Mouse (Mus musculus): ENCODE results near the gene Chd2. TPM values are rescaled to one million over a fixed set of nuclear protein-coding genes. Genes with fewer than 3 reads are reported as not detected.

The Chd2 gene
- total RNA-seq, 1 experiment = 46.6 TPM

DNA sequence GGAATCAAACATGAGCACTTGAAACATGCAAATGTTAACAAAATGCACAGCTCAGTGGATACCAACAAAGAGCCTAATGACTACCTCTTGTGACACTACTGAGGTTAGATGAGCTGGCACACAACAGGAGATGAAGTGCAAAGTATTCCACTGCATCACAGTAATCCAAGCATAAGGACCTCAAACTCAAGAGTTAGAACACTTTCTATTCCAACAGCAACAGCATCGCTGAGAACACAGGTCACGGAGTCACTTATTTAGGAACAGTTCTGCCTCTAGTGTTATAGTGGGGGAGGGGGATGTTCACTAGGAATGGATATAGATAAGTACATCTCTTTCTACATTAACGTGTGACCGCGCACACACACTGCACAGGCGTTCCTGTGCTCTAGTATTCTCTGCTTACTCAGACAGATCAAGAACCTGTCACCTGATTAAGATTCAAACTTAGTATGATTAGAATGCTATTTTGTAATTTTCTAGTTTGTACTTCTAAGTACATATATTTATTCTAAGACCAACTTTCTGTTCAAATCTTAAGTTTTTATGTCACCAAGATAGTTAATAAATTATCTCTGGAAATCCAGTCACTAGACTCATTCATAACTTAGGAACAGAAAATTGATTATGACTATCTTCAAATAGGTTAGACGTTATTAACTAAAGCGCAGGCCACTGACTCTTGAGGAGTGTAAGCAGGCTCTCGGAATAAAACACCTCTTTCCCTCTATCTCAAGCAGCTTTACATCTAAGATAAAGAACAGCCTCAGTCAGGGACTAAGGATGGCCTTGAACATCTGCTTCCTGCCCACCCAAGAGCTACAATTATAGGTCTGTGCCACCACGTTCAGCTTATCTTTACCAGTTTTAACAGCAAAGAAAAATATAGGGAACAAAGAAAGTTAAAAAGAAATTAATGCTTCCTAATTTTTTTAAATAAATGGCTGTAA is 5.2 kb upstream of the Chd2 start:
- no peaks in the 10 kb centered on the region for H3K9me3 ChIP-seq (ENCODE audit: control insufficient read depth, insufficient read depth, low read depth, low read length)
- in situ Hi-C loops (cut with MboI; ENCODE audit: low sequenced_read_pairs in 2 of 2, unreplicated experiment in 2 of 2) = no loop called here
- H3K27ac ChIP-seq (ENCODE audit: insufficient read depth, low read depth, low read length, poor library complexity, severe bottlenecking) = no peak overlapping the region
- H3K9ac ChIP-seq (ENCODE audit: insufficient read depth, low read depth, low read length, poor library complexity, severe bottlenecking) = no peak overlapping the region
- DNase-seq (ENCODE audit: low read depth, low spot score) = no peak
- 0 out of 4 replicates have a peak, but pooled peaks cover 0 to 2% of the 10 kb centered on the region in 2 experiments for H3K4me1 ChIP-seq (ENCODE audit: control insufficient read depth in 2 of 2, insufficient read depth in 2 of 2, low read length in 2 of 2, poor library complexity in 1 of 2)
- TF ChIP-seq ZC3H11A (IDR thresholded peaks at IDR 0.05; ENCODE audit: borderline replicate concordance, low read depth, low read length) (no peak), ZNF384 (IDR thresholded peaks at IDR 0.05; ENCODE audit: low read depth, low read length) (no peak), MAFK (IDR thresholded peaks at IDR 0.05; ENCODE audit: insufficient read depth, low read depth, low read length) (no peak), HCFC1 (IDR thresholded peaks at IDR 0.05; ENCODE audit: borderline replicate concordance, insufficient read depth, low read length) (no peak), CHD2 (IDR thresholded peaks at IDR 0.05; ENCODE audit: low read depth, low read length) (no peak)
- H3K36me3 ChIP-seq (ENCODE audit: control insufficient read depth, insufficient read depth, low read length, poor library complexity, severe bottlenecking) = peaks cover 4% of the 10 kb centered on the region; the same call in 1 of the 2 replicates
- H3K4me3 ChIP-seq (ENCODE audit: insufficient read depth in 1 of 2, low read depth in 1 of 2, low read length in 2 of 2, poor library complexity in 1 of 2, severe bottlenecking in 1 of 2) = no peak overlapping the region

DNA sequence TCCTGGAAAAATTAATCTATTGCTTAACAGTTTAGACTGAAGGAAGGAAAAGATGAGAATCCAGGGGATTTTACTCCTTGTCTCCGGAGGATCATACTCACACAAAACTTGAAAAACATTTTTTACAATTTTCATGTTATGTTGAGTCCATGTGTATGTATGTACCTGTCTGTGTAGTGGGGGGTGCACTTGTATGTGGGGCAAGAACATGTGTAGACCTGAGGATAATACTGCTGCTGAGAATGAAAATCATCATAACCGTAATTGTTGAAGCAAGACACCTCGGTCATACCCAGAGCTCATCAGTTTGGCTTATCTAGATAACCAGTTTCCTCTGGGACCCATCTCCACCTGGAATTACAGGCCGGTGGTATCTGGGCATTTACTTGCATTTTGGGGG is 3.4 kb upstream of the Chd2 start:
- no peak for DNase-seq (ENCODE audit: low read depth, low spot score)
- peaks cover 4% of the 10 kb centered on the region; the same call in 1 of the 2 replicates for H3K36me3 ChIP-seq (ENCODE audit: control insufficient read depth, insufficient read depth, low read length, poor library complexity, severe bottlenecking)

DNA sequence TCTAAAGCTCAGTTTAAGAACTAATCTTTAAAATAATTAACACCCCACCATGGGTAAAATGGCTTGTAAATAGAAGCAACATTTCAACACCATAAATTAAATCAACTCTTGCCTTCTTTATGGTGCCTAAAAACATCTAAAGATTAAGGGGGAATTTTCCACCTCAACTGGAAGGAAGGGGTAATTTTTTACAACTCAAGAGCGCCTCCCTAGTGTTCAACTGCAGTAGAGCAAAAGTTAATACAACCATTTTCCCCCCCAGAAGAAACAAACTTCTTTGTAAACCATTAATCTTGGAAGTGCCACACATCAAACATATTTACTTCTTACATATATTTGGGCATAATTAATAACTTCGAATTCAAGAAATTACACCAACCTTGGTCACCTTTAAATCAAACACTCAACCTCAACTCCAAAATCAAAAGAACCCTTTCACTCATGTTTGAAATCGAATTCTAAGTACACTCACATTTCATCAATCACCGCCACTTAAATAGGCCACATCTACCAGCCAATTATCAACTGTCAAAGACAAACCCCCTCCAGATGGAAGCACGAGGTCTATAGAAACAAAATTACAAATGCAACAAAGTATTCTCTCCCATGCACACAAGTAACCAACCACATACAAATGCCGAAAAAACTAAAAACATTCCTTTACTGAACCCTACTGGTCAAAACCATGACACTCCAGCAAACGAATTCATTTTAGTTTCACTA is 662 bp upstream of the Chd2 start:
- in situ Hi-C loops (cut with MboI; ENCODE audit: low sequenced_read_pairs in 2 of 2, unreplicated experiment in 2 of 2) = no loop called here
- no peak overlapping the region; the same call in 1 of the 2 replicates for H3K27ac ChIP-seq (ENCODE audit: insufficient read depth, low read depth, low read length, poor library complexity, severe bottlenecking)
- TF ChIP-seq MAFK (IDR thresholded peaks at IDR 0.05; ENCODE audit: insufficient read depth, low read depth, low read length) = no peak
- no peak for TF ChIP-seq ZC3H11A (IDR thresholded peaks at IDR 0.05; ENCODE audit: borderline replicate concordance, low read depth, low read length)
- TF ChIP-seq ZNF384 (IDR thresholded peaks at IDR 0.05; ENCODE audit: low read depth, low read length) = no peak
- no peak for TF ChIP-seq CHD2 (IDR thresholded peaks at IDR 0.05; ENCODE audit: low read depth, low read length)
- 0 out of 2 replicates have a peak, but pooled peaks have one; percentile 5 for TF ChIP-seq HCFC1 (IDR thresholded peaks at IDR 0.05; ENCODE audit: borderline replicate concordance, insufficient read depth, low read length)
- no peaks in the 10 kb centered on the region for H3K9me3 ChIP-seq (ENCODE audit: control insufficient read depth, insufficient read depth, low read depth, low read length)
- H3K9ac ChIP-seq (ENCODE audit: insufficient read depth, low read depth, low read length, poor library complexity, severe bottlenecking) = no peak overlapping the region
- DNase-seq (ENCODE audit: low read depth, low spot score) = no peak
- peak overlapping the region in 1 of 2 experiments; percentile 9; a peak in 2 of 4 replicates for H3K4me3 ChIP-seq (ENCODE audit: insufficient read depth in 1 of 2, low read depth in 1 of 2, low read length in 2 of 2, poor library complexity in 1 of 2, severe bottlenecking in 1 of 2)
- H3K36me3 ChIP-seq (ENCODE audit: control insufficient read depth, insufficient read depth, low read length, poor library complexity, severe bottlenecking) = no peaks in the 10 kb centered on the region; the same call in 1 of the 2 replicates
- peaks cover 2 to 5% of the 10 kb centered on the region in 2 experiments; a peak in 1 of 4 replicates for H3K4me1 ChIP-seq (ENCODE audit: control insufficient read depth in 2 of 2, insufficient read depth in 2 of 2, low read length in 2 of 2, poor library complexity in 1 of 2)

More for the DNA sequence above, 3.4 kb upstream of the Chd2 start:
- Histone ChIP-seq H3K4me1 (ENCODE audit: control insufficient read depth in 2 of 2, insufficient read depth in 2 of 2, low read length in 2 of 2, poor library complexity in 1 of 2) (0 out of 4 replicates have a peak, but pooled peaks cover 0 to 2% of the 10 kb centered on the region in 2 experiments), H3K27ac (ENCODE audit: insufficient read depth, low read depth, low read length, poor library complexity, severe bottlenecking) (no peak overlapping the region), H3K9ac (ENCODE audit: insufficient read depth, low read depth, low read length, poor library complexity, severe bottlenecking) (no peak overlapping the region), H3K9me3 (ENCODE audit: control insufficient read depth, insufficient read depth, low read depth, low read length) (no peaks in the 10 kb centered on the region), H3K4me3 (ENCODE audit: insufficient read depth in 1 of 2, low read depth in 1 of 2, low read length in 2 of 2, poor library complexity in 1 of 2, severe bottlenecking in 1 of 2) (no peak overlapping the region)
- in situ Hi-C loops (cut with MboI; ENCODE audit: low sequenced_read_pairs in 2 of 2, unreplicated experiment in 2 of 2) = no loop called here
- TF ChIP-seq ZNF384 (IDR thresholded peaks at IDR 0.05; ENCODE audit: low read depth, low read length) (no peak), HCFC1 (IDR thresholded peaks at IDR 0.05; ENCODE audit: borderline replicate concordance, insufficient read depth, low read length) (no peak), CHD2 (IDR thresholded peaks at IDR 0.05; ENCODE audit: low read depth, low read length) (no peak), MAFK (IDR thresholded peaks at IDR 0.05; ENCODE audit: insufficient read depth, low read depth, low read length) (no peak), ZC3H11A (IDR thresholded peaks at IDR 0.05; ENCODE audit: borderline replicate concordance, low read depth, low read length) (no peak)

DNA sequence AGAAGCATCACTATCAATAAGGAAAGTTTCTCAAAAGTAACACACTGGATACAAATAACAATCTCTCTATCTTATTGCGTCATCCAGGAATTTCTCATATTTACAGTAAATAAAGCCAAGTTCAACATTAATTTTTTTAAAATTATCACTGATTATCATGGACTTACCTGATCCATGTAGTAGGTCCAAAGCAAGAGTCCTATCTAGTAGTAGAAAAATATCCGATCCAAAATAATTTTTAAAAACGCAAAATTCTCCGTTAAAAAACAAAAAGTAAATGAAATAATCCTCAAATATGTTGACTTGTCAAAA is 595 bp downstream of the Chd2 start:
- no peaks in the 10 kb centered on the region; the same call in 1 of the 2 replicates for H3K36me3 ChIP-seq (ENCODE audit: control insufficient read depth, insufficient read depth, low read length, poor library complexity, severe bottlenecking)
- TF ChIP-seq HCFC1 (IDR thresholded peaks at IDR 0.05; ENCODE audit: borderline replicate concordance, insufficient read depth, low read length) (no peak), ZNF384 (IDR thresholded peaks at IDR 0.05; ENCODE audit: low read depth, low read length) (no peak), ZC3H11A (IDR thresholded peaks at IDR 0.05; ENCODE audit: borderline replicate concordance, low read depth, low read length) (no peak), CHD2 (IDR thresholded peaks at IDR 0.05; ENCODE audit: low read depth, low read length) (no peak), MAFK (IDR thresholded peaks at IDR 0.05; ENCODE audit: insufficient read depth, low read depth, low read length) (no peak)
- no peak for DNase-seq (ENCODE audit: low read depth, low spot score)
- no peak overlapping the region for H3K9ac ChIP-seq (ENCODE audit: insufficient read depth, low read depth, low read length, poor library complexity, severe bottlenecking)
- H3K4me1 ChIP-seq (ENCODE audit: control insufficient read depth in 2 of 2, insufficient read depth in 2 of 2, low read length in 2 of 2, poor library complexity in 1 of 2) = peaks cover 2 to 10% of the 10 kb centered on the region in 2 experiments; a peak in 2 of 4 replicates
- no peaks in the 10 kb centered on the region for H3K9me3 ChIP-seq (ENCODE audit: control insufficient read depth, insufficient read depth, low read depth, low read length)
- peak overlapping the region; percentile 99; the same call in 1 of the 2 replicates for H3K27ac ChIP-seq (ENCODE audit: insufficient read depth, low read depth, low read length, poor library complexity, severe bottlenecking)
- peak overlapping the region; percentile 84 to 87 for H3K4me3 ChIP-seq (ENCODE audit: insufficient read depth in 1 of 2, low read depth in 1 of 2, low read length in 2 of 2, poor library complexity in 1 of 2, severe bottlenecking in 1 of 2)
- in situ Hi-C loops (cut with MboI; ENCODE audit: low sequenced_read_pairs in 2 of 2, unreplicated experiment in 2 of 2) = no loop called here
